Mouse (Mus musculus) adipocyte (in vitro differentiated cells): ENCODE data around the gene Bcas2.
"Not testable (repeated sequence)": the region's sequence is repeated elsewhere in the genome, so short reads cannot be mapped to it uniquely, and the experiment has no call there.

ENCODE experiments used
- DNase-seq: peaks from one replicate; pipeline ENCODE4 v3.0.0-alpha.2; 2016; ENCODE audit warnings: low spot score

The Bcas2 gene

GRCm38 (mm10) chr3:103171505-103172267 lies at the start of gene Bcas2:
Bcas2 (plus strand) TSS chr3:103171655.
- peak; percentile 99 for DNase-seq

- no peak for DNase-seq
These were observed 47.8 kb upstream of the Bcas2 start for GRCm38 (mm10) chr3:103123636-103124035.

DNA sequence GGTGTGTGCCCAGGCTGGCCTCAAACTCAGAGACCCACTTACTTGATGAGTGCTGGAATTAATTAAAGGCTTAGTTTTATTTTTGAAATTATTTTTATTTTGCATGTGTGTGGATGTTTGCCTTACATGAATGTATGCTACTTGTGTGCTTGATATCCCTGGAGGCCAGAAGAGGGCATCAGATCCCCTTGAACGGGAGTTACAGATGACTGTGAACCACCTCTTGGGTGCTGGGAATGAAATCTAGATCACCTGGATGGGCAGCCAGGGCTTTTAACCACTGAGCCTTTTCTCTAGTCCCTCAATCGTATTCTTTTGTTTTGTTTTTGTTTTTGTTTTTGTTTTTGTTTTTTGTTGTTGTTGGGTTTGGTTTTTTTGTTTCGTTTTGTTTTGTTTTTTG lies 45.3 kb upstream of the Bcas2 start:
- no peak for DNase-seq

- DNase-seq = no peak
These were observed 44.3 kb upstream of the Bcas2 start for GRCm38 (mm10) chr3:103127177-103127576.

DNA sequence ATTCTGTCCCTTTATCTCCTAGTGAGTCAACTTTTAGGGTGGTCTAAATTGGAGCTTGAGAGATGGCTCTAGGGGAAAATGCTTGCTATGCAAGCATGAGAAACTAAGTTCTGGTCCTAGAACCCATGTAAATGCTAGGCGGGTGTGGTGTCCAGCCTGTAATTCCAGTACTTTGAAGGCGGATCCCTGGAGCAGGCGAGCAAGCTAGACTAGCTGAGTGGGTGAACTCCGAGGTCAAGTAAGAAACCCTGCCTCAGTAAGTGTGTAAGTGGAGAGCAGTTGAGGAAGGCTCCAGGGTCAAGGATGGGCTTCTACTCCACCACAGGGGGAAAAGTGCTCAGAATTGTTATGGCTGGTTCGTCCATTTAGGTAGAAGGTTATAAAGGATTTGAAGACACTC lies 43.7 kb upstream of the Bcas2 start:
- no peak for DNase-seq

DNA sequence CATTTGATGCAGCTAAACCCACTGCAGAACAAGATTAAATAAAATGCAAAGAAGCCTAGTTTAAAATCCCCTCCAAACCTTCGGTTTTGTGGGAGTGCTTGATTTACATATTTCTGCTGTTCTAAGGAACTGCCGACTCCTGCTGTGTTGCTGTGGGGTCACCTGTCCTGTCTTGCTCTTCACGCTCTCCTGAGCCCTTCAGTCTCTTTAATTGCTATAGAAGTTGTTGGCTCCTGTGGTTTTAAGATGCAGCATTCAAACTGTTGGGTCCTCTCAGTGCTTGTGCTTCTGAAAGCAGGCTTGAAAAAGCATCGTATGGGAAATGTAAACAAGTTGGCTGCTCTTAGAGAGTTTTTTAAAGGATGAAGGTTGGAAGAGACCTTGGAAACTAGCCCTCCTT lies 43.2 kb upstream of the Bcas2 start:
- DNase-seq = no peak

DNA sequence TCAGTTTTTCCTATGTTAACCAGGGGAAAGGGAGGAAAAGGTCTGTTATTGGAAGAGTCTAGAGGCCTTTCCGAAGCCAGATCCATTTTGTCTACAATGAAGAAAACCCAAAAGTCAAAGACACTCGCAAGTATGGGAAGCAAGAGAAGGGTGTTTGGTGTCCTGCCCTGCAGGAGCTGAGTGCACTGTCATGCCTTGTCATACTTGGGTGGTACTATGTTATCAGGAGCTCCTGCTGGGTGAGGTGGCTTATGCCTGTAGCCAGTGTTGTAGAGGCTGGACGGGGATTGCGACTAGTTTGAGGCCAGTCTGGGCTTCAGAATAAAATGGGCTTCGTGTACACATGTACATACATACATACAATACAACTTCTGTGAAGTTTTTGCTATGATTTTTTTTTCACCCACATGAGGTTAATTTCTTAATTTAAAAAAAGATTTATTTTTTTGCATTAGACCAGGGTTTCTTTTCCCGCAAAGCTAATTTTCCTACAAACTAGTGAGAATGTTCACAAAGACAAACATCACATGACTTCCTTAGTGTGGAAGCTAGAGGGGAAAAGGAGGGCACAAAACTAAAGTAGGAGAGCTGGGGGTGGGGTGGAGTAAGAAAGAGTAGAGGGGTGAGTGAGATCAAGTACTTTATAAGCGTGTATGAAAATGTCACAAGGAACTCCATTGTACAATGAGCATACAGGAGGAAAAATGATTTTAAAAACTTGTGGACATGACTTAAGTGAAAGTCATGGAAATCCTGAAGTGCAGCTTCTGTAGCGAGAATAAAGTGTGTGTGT lies 41.9 kb upstream of the Bcas2 start:
- no peak for DNase-seq

- peak; percentile 91 for DNase-seq
These were observed 41.2 kb upstream of the Bcas2 start for GRCm38 (mm10) chr3:103130236-103130751.

DNA sequence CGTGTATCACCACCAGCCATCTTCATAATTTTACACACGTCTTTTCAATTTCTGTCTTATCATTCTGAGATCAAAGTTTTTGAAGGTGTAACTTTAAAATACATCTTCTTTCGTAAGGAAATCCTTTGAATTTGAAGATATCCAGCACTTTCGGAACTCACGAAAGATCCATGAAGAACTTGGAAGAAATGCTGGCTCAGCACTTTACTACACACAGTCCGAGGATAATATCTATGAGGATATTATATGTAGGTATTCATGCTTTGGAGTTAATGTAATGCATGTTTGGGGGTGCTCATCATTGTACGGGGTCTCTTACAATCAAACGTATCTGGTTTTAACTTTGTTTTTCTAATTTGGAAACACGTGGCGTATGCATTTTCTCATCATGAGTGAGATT lies 38.4 kb upstream of the Bcas2 start:
- no peak for DNase-seq

- peak; percentile 66 for DNase-seq
These were observed 34.9 kb upstream of the Bcas2 start for GRCm38 (mm10) chr3:103136414-103137077.

- no peak for DNase-seq
These were observed 32.4 kb upstream of the Bcas2 start for GRCm38 (mm10) chr3:103139047-103139446.

DNA sequence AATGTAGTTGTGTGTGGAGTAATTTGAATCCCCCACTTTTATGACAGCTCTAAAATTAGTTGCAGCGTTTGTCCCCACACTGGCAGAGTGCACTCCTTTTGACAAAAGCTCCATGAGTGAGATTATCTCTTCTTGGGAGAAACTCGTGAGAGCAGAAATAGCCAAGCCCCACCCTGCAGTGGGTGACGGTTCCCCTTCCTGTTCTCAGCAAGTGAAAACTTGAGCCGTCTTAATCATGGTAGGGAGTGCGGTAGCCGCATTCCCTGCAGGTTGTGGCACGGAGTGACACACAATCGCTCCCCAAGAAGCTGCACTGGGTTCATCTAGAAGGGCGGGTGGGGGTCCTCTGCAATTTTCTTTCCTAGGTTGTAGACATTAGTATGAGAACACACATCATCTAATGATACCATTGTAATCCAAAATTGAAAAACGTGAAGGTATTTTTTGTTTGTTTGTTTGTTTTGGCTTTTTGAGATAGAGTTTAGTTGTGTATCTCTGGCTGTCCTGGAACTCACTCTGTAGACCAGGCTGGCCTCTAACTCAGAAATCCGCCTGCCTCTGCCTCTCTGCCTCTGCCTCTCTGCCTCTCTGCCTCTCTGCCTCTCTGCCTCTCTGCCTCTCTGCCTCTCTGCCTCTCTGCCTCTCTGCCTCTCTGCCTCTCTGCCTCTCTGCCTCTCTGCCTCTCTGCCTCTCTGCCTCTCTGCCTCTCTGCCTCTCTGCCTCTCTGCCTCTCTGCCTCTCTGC lies 31.2 kb upstream of the Bcas2 start:
- not testable (repeated sequence) for DNase-seq

GRCm38 (mm10) chr3:103141287-103141686 lies 30.2 kb upstream of the Bcas2 start:
- peak; percentile 18 for DNase-seq

DNA sequence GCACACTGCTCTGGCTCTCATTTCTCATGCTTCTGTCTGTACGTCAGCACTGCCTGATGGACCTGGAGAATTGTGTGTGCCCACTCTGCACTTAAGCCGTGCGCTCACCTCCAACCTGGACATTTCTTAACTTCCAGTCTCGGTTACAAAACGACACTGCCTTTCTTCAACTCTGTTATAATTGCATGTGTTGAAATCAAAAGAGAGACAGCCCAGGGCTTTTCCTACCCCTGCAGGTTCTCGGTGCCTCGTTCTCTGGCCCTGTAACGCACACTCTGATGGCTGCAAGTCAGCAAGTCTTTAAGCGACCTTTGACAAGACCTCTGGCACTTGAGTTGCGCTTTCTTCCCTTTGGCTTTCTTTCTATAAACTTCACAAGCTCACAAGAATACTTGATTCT lies 29.1 kb upstream of the Bcas2 start:
- no peak for DNase-seq

DNA sequence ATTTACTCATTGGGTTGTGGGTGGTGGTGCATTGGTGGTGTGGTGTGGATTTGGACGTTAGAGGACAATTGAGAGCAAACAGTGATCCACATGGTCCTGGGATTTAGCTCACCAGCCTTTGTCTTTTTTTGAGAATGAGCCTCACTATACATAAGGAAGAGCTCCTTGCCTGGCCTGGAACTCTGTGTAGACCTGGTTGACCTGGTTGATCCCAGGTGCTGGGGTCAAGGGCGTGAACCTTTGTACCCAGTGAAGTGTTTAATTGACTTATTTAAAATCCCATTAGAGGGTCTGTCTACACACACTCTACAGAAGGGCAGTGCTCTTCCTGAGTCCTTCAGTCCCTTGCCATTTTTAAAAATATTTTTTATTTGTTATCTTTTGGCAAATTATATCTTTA lies 26.1 kb upstream of the Bcas2 start:
- no peak for DNase-seq

- no peak for DNase-seq
These were observed 25.7 kb upstream of the Bcas2 start for GRCm38 (mm10) chr3:103145791-103146190.

DNA sequence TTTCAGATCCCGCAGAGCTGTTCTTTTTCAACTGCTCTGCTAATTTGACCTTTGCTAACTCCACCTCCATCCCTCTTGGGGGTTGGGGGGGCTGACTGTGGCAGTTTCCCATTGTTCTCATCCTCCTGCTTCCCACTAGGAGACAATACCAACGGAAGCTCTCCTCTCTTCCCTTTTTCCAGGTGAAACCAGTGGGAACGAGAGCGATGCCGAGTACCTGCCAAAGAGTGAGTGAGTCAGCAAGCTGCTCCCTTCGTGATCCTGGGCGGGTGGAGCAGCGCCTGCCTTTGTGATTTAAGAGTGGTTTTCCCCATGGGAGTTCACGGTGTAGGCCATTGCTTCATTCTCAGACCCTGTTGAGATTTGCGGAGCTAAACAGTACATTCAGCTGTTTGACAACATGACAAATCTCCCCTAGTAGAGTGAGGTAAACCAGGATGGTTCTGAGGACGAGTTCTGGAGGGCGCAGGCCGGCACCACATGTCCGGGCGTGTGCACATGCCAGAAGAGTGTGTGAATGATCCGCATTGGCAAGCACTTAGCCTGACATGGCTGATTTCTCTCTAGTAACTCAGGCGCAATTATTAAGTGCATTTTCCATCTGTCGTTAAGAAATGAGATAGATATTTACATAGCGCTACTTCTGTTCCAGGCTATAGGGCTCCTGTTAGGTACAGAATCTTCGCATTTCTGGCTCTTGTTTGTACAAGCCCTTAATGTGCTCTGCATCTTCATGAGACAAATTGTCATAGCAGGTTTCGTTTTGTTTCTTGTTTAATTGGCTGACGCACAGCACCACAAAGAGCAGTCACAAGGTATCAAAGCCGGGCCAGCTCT lies 24.9 kb upstream of the Bcas2 start:
- DNase-seq = no peak

DNA sequence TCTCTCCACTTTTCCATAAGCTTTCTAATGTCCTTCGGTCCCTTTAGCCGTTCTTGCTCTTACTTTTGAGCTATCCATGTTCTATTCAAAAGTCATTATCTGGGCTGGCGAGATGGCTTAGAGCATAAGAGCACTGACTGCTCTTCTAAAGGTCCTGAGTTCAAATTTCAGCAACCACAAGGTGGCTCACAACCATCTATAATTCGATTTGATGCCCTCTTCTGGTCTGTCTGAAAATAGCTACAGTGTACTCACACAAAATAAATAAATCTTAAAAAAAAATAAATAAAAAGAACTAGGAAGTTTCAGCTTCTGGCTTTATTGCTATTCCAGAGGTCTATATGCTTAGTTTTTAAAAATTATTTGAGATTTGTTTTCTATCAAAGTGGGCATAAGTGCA lies 23.7 kb upstream of the Bcas2 start:
- no peak for DNase-seq

DNA sequence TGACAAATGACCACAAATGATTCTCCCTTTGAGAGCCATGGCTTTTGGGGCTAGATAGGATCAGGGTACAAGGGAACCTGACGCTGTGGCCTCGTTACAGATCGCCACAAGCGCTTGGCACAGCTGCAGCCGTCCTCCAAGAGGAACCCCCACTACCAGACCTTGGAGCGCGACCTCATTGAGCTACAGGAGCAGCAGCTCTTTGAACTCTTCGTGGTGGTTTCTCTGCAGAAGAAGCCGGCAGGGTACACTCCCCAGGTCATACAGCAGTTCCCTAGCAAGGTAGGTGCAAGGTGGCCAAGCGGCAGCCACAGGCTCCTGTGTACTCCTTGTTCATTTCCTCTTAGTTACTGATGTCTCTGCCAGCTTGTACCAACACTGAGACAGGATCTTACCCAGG lies 22.5 kb upstream of the Bcas2 start:
- no peak for DNase-seq

- DNase-seq = no peak
These were observed 17.7 kb upstream of the Bcas2 start for GRCm38 (mm10) chr3:103153761-103154160.
